Mouse (Mus musculus): Measurements from ENCODE around the gene Mov10.
"Not testable (repeated sequence)": the region's sequence is repeated elsewhere in the genome, so short reads cannot be mapped to it uniquely, and the experiment has no call there.

Mov10 gene

DNA sequence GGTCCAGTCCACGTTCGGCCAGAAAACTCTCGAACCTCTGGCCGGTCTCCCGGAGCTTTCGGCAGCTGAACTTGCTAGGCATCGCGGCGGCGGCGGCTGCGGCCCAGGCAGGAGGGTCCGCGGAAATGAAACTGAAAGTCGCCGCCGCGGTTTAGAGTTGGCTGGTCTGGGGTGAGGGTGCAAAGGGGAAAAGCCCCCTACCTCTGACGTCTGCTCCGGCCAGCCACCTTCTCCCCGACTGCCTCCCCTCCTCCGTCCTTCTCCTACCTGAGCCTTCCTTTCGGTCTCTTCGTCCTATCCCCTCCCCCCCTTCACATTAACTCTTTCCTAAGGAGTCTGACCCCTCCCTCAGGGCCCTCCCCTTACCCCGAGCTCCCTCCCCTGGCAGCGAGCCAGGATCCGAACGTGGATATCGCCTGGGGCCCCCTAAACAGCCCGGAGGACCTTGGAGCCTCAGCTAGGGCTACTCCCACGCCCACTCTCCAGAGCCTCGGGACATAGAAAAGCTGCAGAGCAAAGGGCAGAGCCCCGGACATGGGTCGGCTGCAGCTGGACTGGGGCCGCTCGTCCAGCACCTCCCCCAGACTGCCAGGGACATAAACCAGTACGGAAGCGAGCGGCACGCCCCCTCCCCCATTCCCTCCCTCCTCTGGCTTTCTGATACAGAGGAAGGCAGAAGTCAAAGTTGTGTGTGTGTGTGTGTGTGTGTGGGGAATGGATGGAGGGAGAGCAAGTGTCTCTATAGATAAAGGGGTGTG is at the start of gene Mov10:
Gene Mov10, minus strand, starts transcription at position 573 of the 758 bp plus-strand sequence.
- in situ Hi-C loops (cut with MboI, MseI), result no loop called here

DNA sequence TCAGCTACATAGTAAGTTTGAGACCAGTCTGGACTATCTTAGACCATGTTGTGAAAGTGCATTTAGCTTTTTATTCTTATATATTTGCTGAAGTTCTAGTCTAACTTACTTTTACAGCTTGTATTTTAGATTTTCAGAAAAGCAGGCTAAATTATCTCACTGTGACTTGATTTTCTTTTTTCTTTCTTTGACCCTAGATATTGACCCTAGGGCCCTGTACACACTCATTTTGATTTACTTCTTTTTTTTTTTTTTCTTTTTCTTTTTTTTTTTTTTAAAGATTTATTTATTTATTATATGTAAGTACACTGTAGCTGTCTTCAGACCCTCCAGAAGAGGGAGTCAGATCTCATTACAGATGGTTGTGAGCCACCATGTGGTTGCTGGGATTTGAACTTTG is 48.3 kb upstream of the Mov10 start:
- in situ Hi-C loops (cut with MboI, MseI), result not testable (repeated sequence)

DNA sequence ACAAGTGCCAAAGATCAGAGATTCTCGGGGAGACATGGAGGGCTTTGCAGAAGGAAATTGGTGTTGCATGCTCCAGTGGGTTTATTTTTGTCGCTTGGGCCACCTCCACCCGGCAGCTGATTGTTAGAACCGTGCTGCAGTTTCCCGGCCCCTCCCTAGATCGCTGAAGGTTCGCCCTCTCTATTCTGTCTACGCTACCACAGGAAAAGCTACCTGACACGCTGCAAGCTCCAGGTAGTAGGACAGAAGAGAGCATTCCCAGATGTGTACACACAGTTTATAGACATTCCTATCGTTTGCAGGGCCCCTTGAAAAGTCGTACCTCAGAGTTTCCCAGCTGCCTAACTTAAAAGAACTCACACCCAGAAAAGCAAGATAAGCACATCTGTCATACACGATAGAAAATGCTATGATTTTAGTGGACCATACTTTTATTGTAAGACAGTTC is 47.0 kb upstream of the Mov10 start:
- in situ Hi-C loops (cut with MboI, MseI), result no loop called here

DNA sequence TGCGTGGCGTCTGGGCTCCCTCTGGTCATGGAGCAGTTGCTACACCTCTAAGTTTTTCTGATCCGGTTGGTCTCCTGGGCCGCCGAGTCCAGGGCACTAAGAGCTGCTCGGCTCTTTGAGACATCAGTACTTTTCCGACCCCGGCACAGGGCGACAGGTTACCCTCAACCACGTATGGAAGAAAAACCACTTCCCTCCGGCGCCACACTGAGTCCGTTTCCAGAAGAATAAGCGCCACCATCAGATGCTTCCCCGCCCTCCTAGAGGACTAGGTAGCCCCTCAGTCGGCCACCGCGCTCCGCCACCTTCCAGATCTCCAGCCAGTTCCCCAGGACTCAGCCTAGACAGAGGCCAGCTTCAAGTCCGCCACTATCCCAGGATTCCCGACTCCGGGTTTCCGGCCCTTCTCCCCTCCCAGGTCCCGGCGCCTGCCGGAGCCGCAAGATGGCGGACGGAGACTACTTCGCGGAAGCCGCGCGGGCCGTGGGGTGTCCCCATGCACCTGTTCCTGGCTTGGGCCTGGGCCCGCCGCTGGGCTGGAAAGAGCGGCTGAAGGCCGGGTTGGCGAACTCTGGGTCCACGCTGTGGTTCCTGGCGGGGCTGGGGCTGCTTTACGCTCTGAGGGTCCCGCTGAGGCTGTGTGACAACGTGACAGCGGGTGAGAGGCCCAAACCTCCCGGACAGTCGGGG is 46.4 kb upstream of the Mov10 start:
- in situ Hi-C loops (cut with MboI, MseI), result no loop called here

DNA sequence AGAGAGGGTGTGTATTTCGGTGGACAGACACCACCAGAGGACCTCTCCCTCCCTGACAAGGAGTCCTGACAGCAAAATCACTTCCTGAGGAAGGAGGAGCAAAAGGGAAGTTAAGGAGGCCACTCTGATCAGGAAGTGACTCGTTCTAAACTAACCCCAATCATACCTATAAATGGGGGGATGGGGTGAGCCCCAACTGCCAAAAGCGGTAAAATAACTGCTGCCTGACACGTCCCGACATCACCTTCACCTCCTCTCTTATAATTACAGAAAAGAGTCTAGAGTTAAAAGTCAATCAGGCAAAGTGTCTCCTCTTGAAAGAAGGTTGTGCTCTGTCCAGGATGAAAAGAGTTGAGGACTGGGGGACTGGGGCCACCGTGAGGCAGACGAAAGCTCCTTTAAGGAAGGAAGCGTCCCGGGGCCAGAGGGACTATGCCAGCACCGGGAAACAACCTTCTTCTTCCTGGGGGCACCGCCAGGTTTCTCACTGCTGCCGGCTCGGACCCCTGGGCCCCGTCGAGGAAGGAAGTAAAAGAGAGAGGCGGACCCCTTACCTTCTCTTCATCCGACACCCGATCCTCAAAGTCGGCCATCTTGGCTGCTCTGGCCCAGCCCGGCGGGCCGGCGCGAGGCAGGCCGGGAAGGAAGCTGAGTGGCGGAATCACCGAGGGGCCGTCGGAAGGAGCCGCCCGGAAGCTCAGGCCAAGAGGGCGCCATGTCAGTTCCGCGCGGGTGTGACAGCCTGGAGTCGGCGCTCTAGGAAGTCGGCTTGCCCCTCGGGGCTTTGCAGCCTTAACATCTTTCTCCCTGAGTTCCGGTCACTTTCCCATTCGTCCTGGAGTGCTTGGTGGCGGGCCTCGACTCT is 45.7 kb upstream of the Mov10 start, which contains the start of the genes St7l and Capza1:
Gene St7l, plus strand, starts transcription at position 220 of the 865 bp plus-strand sequence.
Gene Capza1, minus strand, starts transcription at position 720 of the 865 bp plus-strand sequence.
- in situ Hi-C loops (cut with MboI, MseI), result no loop called here

DNA sequence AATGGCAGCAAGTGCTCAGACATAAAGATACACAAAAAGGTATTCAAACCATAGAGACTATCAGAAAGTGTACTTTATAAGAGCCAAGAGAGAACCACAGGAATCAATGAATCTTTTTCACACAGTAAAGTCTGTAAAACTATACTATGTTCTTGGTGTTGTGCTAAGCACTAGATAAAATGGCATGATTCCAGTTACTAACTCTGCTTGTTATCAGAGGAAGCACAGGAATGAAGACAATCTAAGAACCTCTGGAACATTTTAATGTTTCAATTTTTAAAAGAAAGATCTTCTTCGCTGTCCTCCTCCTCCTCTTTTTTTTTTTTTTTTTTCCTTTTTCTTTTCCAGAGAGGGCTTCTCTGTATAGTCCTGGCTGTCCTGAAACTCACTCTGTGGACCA is 40.2 kb upstream of the Mov10 start:
- in situ Hi-C loops (cut with MboI, MseI), result loop anchor here (10.0 kb wide), 1 partner anchor 204 kb away; no protein-coding TSS in a partner anchor

DNA sequence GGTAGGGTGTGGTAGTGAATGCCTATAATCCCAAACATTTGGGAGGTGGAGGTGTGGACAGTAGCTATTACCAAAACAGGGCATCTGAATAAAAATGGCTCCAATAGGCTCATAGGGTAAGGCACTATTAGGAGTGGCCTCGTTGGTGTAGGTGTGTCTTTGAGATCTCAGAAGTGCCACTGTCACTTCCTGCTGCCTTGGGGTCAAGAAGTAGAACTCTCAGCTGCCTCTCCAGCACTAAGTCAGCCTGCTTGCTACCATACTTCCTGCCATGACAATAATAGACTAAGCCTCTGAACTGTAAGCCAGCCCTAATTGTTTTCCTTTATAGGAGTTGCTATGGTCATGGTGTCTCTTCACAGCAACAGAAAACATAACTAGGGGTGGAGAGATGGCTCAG is 37.7 kb upstream of the Mov10 start:
- in situ Hi-C loops (cut with MboI, MseI), result loop anchor here (10.0 kb wide), 1 partner anchor 201 kb away; no protein-coding TSS in a partner anchor

DNA sequence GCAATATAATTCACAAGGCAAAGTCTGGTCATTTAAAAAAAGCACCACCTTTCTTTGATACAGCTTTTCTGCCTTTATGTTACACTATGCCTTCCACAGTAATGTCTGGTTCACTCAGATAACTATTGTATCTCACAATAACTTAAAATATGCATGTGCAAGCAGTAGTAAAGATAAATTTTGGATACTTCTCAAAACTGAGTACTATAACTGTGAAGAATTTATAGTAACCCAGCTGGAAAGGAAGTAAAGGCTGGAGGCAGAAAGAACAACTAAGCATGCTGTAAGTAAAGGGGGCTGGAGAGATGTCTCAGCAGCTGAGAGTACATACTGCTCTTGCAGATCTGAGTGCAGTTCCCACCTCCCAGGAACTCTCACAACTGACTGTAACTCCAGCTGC is 36.5 kb upstream of the Mov10 start:
- in situ Hi-C loops (cut with MboI, MseI), result loop anchor here (10.0 kb wide), 1 partner anchor 200 kb away; no protein-coding TSS in a partner anchor

DNA sequence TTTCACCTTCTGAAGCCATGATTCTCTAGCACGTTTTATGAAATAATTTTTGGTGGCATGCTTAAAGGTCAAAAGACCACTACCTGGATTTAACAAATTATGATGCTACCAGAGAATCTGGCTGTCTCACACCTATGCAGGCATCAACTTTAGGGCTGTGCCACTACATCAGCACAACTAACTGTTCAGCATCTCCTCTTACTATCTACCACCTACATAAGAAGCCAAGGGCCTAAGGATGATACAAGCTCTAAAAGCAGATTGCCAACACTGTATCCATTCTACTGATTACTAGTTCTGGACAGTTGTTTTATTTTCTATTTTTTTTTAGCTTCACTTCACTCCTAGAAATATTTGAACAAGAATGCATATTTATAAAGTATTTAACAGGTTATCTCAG is 36.1 kb upstream of the Mov10 start:
- in situ Hi-C loops (cut with MboI, MseI), result loop anchor here (10.0 kb wide), 1 partner anchor 200 kb away; no protein-coding TSS in a partner anchor

DNA sequence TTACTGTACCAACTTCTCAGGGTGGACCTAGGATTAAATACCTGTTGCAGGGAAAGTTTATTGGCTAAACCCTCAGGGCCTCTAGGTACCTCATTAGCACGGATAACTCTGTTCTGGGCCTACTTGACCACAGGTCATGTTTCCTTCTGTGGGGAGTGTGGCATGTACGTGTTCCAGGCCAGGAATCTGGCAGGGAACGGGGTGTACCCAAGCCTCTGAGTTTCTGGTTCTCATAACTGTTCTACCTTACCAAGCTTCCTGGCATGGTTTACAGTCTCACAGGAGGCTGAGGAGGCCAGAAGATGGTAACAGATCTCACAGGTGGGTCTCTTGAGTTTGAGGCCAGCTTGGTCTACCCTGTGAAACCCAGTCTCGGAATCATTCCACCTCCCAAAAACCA is 28.2 kb upstream of the Mov10 start:
- in situ Hi-C loops (cut with MboI, MseI), result no loop called here

DNA sequence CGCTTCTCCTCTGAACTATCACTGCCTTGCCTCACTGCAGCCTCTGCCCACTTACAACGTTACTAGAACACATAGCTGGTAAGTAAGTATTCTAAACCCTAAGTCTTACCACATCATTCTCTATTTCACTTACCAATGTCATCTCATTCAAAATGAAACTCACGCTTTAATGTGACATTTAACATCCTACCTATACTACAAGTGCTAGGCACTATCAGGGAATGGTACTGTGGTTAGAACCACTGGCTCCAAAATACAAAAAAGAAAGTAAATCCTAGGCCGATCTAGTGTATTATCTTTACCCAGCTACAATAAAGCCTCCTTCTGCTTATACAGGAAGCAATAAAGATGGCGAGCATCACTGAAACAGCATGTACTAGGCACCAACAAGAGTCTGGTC is 22.7 kb upstream of the Mov10 start:
- in situ Hi-C loops (cut with MboI, MseI), result no loop called here

DNA sequence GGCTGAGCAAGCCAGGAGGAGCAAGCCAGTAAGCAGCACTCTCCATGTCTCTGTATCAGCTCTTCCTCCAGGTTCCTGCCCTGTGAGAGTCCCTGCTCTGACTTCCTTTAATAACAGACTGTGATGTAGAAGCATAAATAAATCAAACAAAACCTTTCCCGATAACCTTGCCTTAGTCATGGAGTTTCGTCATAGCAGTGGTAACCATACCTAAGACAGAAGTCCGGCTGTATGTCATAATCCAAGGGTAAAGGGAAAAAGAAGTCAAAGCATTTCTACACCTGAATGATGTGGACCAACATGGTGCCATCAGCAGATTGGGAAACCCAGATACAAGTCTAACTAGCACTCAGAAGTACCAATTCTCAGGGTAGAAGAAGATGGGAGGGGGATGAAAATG is 17.4 kb upstream of the Mov10 start:
- in situ Hi-C loops (cut with MboI, MseI), result loop anchor here (10.0 kb wide), 1 partner anchor 831 kb away; no protein-coding TSS in a partner anchor

DNA sequence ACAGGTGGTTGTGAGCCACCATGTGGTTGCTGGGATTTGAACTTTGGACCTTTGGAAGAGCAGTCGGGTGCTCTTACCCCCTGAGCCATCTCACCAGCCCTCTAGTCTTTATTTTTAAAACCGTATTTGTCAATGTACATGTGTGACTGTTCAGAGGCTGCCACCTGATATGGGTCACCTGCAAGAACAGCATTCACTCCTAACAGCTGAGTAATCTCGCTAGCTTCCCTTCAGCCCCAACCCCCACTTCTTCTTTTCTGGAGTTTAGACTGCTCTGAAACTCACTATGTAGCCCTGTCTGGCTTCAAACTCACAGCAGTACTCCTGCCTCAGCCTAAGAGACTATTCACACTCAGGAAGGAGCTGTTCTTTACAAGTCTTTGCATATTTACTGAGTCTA is 4.0 kb upstream of the Mov10 start:
- in situ Hi-C loops (cut with MboI, MseI), result loop anchor here (5.0 kb wide), 1 partner anchor 635 kb away; no protein-coding TSS in a partner anchor

DNA sequence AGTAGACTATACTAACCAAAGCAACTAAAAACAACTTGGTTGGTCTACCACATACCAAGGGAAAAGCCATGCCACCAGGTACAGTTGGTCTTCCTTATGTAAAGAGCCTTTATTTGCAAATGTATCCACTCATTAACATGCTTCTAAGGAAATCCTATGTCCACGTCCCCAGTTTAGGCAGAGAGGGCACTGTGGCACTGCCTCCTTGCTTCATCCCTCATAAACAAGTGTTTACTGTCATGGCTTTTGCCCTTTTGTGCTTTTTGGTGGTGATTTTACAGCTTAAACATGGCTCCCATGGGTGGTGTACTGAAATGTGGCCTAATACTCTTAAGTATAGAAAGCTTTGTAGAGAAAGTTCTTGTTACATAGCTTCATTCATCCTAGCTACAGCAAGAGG is 2.1 kb upstream of the Mov10 start:
- in situ Hi-C loops (cut with MboI, MseI), result loop anchor here (5.0 kb wide), 1 partner anchor 637 kb away; no protein-coding TSS in a partner anchor

DNA sequence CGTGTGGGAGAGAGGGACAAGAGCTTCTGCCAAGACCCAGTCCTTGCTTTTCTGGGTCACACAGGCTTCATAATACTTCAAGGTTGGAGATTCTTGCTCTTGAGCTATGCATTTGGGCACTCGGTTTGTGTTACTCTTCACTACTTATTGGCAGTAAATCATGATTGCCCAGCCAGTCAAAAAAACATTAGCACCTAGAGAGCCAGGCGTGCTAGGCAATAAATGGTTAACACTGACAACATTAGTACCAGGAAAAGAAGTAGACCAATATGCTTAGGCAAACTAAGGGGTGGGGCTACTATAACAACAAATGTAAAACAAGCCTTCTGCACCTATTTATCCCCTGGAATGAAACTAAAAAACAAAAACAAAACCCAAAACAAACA is 379 bp upstream of the Mov10 start:
- in situ Hi-C loops (cut with MboI, MseI), result no loop called here

DNA sequence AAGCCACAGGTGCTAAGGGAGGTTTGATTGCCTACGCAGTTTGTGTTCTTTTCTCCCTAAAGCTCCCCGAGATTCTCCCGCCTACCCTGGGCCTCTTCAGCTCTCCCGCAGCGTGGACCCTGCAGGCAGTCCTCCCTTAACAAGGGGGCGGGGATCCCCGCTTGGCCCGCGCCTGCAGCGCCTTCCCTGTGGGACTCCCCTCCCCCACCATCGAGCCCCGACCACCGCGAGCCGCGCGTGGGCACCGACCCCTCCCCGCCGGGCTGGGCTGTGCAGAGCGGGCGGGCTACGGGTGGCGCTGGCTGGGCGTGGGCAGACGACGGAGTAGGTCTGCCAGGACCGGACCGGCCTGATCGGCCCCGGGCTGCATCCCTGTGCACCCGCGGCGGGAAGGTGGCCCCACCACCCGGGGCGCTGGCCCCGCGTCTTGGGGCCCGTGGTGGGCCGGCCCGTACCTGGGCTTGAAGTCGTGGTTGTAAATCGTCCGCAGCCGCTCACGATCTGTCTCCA is 827 bp downstream of the Mov10 start:
- in situ Hi-C loops (cut with MboI, MseI), result no loop called here

DNA sequence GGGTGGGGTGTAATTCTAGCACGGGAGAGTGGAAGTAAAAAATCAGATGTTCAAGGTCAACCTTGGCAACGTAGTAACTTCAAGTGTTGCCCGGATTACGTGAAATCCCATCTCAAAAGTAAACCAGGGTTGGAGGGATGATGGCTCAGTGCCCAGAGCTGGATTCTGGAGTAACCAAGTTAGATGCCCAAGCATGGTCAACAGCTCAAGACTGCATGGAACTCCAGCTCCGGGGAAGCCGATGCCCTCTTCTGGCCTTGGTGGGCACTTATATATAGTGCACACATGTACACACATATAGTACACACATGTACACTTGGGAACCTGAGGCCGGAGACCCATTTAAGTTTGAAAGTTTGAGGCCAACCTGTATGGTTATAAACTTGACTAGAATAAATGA is 2.2 kb downstream of the Mov10 start:
- in situ Hi-C loops (cut with MboI, MseI), result no loop called here

DNA sequence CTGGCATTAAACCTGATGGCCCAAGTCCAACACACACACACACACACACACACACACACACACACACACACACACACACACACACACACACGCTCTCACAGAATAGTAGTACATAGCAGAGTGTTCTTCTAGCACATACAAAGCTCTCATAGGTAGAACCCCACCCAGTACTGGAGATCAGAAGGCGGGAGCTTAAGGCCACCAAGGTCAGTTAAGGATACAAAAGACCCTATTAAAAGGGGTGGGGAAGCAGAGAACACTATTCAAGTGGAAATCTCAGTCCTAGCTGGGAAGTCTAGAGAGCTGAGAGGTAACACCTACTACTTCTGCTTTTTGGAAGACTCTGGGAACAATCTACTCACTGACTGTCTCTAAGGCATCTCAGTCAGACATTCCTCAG is 3.0 kb downstream of the Mov10 start:
- in situ Hi-C loops (cut with MboI, MseI), result no loop called here

DNA sequence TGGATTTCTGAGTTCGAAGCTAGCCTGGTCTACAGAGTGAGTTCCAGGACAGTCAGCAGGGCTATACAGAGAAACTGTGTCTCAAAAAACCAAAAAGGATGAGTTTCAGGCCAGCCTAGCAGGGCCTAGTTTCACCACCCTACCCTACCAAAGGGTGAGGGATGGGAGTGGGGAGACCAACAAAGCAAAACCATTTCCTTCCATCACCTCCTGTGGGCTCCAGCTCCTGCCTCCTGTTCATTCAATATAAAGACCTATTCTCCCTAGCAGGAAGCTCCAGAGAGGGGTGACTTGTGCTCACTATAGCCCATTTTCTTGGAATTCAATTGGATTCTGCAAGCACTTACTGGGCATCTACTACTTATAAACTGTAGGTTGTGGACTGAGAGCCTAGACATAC is 3.6 kb downstream of the Mov10 start:
- in situ Hi-C loops (cut with MboI, MseI), result no loop called here

DNA sequence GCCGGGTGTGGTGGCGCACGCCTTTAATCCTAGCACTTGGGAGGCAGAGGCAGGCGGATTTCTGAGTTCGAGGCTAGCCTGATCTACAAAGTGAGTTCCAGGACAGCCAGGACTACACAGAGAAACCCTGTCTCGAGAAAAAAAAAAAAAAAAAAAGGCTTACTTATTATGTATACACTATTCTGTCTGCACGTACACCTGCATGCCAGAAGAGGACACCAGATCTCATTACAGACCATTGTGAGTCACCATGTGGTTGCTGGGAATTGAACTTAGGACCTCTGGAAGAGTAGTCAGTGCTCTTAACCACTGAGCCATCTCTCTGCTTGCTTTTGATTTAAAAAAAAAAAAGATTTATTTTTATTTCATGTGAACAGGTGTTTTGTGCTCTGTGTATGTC is 5.1 kb downstream of the Mov10 start:
- in situ Hi-C loops (cut with MboI, MseI), result not testable (repeated sequence)

DNA sequence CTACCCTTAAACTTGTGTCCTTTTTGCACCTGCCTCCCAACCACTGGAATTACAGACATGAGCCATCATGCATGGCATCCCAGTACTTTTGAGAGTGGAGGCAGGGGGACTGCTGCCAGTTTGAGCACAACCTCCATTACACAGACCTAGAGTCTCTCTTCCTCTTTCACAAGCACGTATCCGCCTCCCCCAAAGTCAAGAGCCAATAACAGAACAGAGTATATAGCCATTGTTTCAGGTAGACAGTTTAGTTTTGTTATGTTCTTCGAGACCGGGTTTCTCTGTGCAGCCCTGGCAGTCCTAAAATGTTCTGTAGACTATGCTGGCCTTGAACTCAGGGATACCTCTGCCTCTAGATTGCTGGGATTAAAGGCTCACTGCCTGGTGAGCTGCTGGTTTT is 6.1 kb downstream of the Mov10 start:
- in situ Hi-C loops (cut with MboI, MseI), result no loop called here

All from T-helper 2 cell (primary cell).